Mouse (Mus musculus) ovary, adult 18-20 months (tissue): Measurements from ENCODE around the gene Iqcg.

Experiments
- DNase-seq: peaks from one replicate; pipeline ENCODE4 v3.0.0; 2022; ENCODE audit warnings: low spot score, mixed read lengths

Gene Iqcg

GRCm38 (mm10) chr16:32980227-32980626 is 75.8 kb downstream of the Iqcg start:
- no peak for DNase-seq

DNA sequence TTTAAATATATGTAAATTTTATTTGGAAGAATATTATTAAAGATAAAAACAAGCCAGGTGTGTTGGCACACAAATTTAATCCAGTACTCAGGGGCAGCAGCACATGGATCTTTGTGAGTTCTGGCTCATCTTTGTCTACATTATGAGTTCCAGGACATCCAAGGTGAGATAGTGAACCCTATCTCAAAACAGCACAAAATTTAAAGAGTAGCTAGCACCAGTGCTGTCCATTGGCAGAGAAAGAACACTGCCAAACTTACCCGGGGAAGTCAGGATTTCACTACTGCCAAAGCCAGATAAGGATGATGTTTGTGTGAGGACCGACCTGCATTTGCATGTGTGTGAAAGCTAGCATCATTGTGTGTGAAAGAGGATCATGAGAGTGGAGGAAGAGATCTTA is 83.0 kb downstream of the Iqcg start:
- DNase-seq = no peak

DNA sequence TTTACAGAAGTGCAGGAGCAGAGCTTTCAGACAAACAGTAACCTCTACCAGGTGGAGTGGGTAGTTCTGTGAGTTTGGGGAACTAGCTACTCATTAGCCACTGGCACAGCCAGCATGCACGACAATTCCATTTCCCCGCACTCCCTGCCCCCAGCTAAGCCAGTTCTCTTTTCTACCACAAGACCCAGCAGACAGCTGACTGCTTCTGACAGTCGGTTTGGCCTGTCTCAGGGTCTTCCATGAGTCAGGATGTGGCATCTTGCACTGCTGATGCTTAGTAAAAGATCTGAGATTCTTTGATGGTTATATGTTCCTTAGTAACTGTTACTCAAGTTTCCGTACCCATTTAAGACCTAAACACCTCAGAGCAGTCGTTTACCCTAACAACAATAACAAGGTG is 83.5 kb downstream of the Iqcg start:
- DNase-seq = no peak
